Mouse (Mus musculus) embryonic fibroblast, embryonic 13.5 days (primary cell): ENCODE data around the gene Dnm3.

Source experiments
- CTCF ChIP-seq: IDR thresholded peaks from 2 replicates; pipeline ENCODE4 v1.5.1; 2011; ENCODE audit warnings: mild to moderate bottlenecking, control low read depth, low read length, moderate library complexity, borderline replicate concordance; ENCODE audit not compliant: insufficient read depth
- POLR2A ChIP-seq: IDR thresholded peaks from 2 replicates; pipeline ENCODE4 v1.6.1; 2011; ENCODE audit warnings: low read depth, mild to moderate bottlenecking, control low read depth, low read length, moderate library complexity

GRCm38 (mm10) chr1:161980626-161981298, 497.1 kb downstream of the Dnm3 start:
- no peak for TF ChIP-seq CTCF
- TF ChIP-seq POLR2A, result no peak
